Mouse (Mus musculus) embryonic facial prominence, embryonic 10.5 days (tissue): ENCODE results near the gene Gm266. TPM values are rescaled to one million over a fixed set of nuclear protein-coding genes. Genes with fewer than 3 reads are reported as not detected.

Experiments
- DNase-seq: peaks from one replicate; pipeline ENCODE4 v3.0.0-alpha.2; 2017; ENCODE audit warnings: low spot score
- H3K27ac ChIP-seq: fragments of 300-500 bp; sonication (generic); replicated peaks from 2 replicates; pipeline ENCODE4 v1.5.1; 2016; ENCODE audit warnings: mild to moderate bottlenecking
- H3K27me3 ChIP-seq: fragments of 300-500 bp; sonication (generic); replicated peaks from 2 replicates; pipeline ENCODE4 v1.6.1; 2016; ENCODE audit warnings: low read depth, mild to moderate bottlenecking; ENCODE audit not compliant: poor library complexity, severe bottlenecking
- H3K36me3 ChIP-seq: fragments of 300-500 bp; sonication (generic); replicated peaks from 2 replicates; pipeline ENCODE4 v1.6.1; 2016; ENCODE audit warnings: mild to moderate bottlenecking, moderate library complexity
- H3K4me1 ChIP-seq: fragments of 300-500 bp; sonication (generic); 2 replicates; pipeline ENCODE4 v1.6.1; 2016
- H3K4me3 ChIP-seq: fragments of 300-500 bp; sonication (generic); 2 replicates; pipeline ENCODE4 v1.5.1; 2016; ENCODE audit warnings: mild to moderate bottlenecking, moderate library complexity
- H3K9me3 ChIP-seq: fragments of 300-500 bp; sonication (generic); 2 replicates; pipeline ENCODE4 v1.6.1; 2016; ENCODE audit warnings: mild to moderate bottlenecking
- WGBS: fragments of 180-500 bp; shearing (Covaris S2); methylation state at CpG from one replicate; pipeline ENCODE4 v1.1.7; 2016; 5-methylcytosine and 5-hydroxymethylcytosine counted together
- polyA plus RNA-seq: library from polyadenylated mRNA; unstranded; fragments of >200 nt; fragmentation: Nextera tagmentation; extraction: Ambion mirVana; gene quantifications from 2 replicates; pipeline ENCODE4 v1.2.1, GENCODE M21; 2016

Gm266 gene
- polyA plus RNA-seq, 1 experiment from 2014 or later: 19.8 TPM

DNA sequence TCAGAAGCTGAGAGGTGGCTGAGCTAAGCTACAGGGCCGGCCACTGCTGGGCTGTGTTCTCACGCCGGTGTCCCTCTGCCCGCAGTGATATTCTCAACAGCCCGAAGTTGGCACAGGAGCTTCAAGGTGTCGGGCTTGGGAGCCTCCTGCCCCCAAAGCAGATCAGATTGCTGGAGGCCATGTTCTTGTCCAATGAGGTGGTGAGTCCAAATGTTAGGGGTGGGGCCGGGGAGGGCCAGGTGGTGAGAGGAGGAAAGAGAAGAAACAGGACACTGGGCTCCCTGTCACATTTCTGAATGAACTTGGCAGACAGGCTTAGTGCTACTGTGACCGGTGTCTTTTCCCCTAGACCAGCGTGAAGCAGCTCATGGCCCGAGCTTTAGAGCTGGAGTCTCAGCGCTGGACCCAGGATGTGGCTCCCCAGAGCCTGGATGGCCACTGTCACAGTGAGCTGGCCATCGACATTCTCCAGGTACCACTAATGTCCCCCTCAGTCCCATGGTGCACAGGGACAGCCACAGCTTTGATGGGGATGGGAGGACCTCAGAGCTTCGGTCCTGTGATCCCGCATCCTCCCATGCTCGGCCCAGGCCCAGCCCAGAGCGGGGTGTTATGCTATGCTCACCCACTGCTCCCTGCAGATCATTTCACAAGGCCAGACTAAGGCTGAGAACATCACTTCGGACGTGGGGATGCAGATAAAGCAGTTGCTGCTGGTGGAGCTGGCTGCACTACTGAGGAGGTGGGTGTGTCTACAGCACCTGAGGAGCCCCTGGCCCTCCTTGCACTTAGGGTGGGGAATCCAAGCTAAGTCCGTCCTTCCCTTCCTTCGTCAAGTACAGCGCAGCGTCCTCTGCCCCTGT is 37.5 kb downstream of the Gm266 start:
- Histone ChIP-seq H3K36me3 (no peaks in the 10 kb centered on the region), H3K9me3 (no peaks in the 10 kb centered on the region), H3K27ac (peak overlapping the region; percentile 15; the same call in 1 of the 2 replicates), H3K4me3 (peak overlapping the region; percentile 26), H3K27me3 (peaks cover 100% of the 10 kb centered on the region), H3K4me1 (peaks cover 76% of the 10 kb centered on the region)
- peak; percentile 49 for DNase-seq
- WGBS: 13% methylated on average over 22 of the region's 22 CpGs

DNA sequence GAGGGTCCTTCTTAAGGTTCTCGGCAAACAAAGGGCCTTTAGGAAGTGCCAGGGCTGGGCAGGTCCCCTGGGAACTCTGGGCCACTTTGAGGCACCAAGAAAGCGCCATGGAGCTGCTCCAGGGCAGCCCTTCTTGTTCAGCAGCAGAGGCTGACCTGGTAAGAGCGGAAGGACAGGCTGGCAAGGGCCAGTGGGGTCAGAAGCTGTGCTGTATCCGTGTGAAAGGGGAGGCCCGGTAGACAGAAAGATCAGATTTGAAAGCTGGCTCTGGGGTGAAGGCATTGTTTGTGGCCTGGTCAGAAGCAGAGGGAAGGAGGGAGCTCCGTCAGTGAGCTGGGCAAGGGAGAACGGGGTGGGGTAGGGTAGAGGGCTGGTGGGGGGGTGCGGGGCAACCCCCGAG is 38.3 kb downstream of the Gm266 start:
- H3K36me3 ChIP-seq: no peaks in the 10 kb centered on the region
- H3K4me3 ChIP-seq: peak overlapping the region; percentile 26
- H3K27ac ChIP-seq: peak overlapping the region; percentile 15; the same call in 1 of the 2 replicates
- no peaks in the 10 kb centered on the region for H3K9me3 ChIP-seq
- no peak for DNase-seq
- peaks cover 100% of the 10 kb centered on the region for H3K27me3 ChIP-seq
- 9% methylated on average over 9 of the region's 9 CpGs for WGBS
- H3K4me1 ChIP-seq: peaks cover 83% of the 10 kb centered on the region

DNA sequence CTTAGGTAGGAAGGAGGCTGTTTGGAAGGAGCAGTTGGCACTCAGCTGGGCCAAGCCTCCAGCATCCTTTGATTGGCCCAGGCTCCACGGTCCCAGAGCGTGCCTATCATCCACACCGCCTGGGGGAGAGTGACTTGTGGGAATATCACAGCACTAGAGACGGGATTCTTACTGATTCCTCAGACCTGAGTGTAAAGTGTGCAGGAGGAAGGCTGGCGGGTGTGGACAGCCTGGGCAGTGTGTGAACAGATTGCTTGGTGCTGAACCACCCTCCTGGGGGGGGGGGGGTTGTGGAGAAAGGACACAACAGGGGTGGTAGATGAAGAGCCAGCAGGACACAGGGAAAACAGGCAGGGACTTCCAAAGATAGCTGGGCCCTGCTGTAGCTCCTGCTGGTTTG is 38.9 kb downstream of the Gm266 start:
- Histone ChIP-seq H3K4me3 (no peak overlapping the region), H3K27ac (no peak overlapping the region), H3K36me3 (no peaks in the 10 kb centered on the region), H3K27me3 (peaks cover 100% of the 10 kb centered on the region), H3K9me3 (no peaks in the 10 kb centered on the region), H3K4me1 (peaks cover 89% of the 10 kb centered on the region)
- DNase-seq: peak; percentile 25
- WGBS: 22% methylated on average over 5 of the region's 5 CpGs

DNA sequence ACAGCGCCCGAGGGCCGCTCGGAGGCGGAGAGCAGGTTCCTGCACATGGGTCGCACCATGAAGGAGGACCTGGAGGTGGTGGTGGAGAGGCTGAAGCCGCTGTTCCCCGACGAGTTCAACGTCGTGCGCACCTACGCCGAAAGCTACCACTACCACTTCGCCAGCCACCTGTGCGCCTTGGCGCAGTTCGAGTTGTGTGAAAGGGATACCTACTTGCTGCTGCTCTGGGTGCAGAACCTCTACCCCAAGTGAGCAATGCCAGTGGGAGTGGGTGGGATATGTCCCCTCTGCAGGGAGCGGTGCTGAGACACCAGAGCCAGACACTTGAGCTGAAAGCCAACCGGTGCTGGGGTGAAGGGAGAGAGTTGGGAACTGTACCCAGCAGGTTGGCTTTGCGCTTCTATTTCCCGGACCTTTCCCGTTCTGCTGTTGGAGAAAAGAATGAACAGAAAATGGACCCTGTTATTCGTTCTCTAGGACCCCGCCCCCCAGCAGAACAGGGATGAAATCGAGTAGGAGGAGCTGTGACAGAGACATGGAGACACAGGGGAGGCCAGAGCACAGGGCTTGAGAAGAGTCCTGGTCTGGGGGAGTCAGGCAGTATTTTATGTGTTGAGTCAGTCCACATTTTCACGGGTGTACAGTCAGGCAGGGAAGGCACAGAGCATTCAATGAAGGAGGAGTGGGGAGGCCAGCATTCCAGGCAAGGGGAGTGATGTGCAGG is 39.6 kb downstream of the Gm266 start:
- 6% methylated on average over 27 of the region's 27 CpGs for WGBS
- peaks cover 91% of the 10 kb centered on the region for H3K4me1 ChIP-seq
- peak; percentile 55 for DNase-seq
- H3K36me3 ChIP-seq: no peaks in the 10 kb centered on the region
- peaks cover 100% of the 10 kb centered on the region for H3K27me3 ChIP-seq
- no peaks in the 10 kb centered on the region for H3K9me3 ChIP-seq
- peak overlapping the region; percentile 47 for H3K4me3 ChIP-seq
- H3K27ac ChIP-seq: 0 out of 2 replicates have a peak overlapping the region, but pooled peaks have one; percentile 2

DNA sequence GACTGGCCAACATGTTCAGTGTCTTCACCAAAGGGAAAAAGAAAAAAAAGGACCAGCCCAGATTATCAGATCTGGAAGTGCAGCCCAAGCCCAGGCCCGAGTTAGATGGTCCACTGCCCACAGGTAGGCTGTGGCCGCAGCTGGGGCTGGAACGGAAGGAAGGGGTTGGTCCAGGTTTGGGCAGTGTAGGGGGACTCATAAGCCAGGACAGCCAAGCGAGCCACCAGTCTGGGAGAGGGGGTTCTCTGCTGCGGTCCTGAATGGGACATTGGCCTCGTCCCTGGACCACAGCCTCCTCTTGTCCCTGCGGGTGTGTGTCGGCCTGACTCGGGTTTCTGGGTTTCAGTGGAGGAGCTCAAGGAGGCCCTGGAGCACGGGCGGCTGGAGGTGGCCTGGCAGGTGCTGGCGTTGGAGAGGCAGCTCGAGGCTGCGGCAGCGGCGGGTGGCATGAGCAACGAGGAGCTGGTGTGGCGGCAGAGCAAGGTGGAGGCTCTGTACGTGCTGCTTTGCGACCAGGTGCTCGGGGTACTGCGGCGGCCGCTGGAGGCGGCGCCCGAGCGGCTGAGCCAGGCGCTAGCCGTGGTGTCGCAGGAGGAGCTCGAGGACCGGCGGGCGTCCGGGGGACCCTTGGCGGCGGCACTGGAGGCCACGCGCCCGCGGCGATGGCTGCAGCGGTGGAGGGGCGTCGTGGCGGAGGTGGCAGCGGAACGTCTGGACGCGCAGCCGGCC is 40.3 kb downstream of the Gm266 start:
- 2% methylated on average over 52 of the region's 52 CpGs for WGBS
- Histone ChIP-seq H3K4me3 (peak overlapping the region; percentile 47), H3K27me3 (peaks cover 100% of the 10 kb centered on the region), H3K9me3 (no peaks in the 10 kb centered on the region), H3K4me1 (peaks cover 84% of the 10 kb centered on the region), H3K36me3 (no peaks in the 10 kb centered on the region), H3K27ac (0 out of 2 replicates have a peak overlapping the region, but pooled peaks have one; percentile 2)
- DNase-seq: no peak

DNA sequence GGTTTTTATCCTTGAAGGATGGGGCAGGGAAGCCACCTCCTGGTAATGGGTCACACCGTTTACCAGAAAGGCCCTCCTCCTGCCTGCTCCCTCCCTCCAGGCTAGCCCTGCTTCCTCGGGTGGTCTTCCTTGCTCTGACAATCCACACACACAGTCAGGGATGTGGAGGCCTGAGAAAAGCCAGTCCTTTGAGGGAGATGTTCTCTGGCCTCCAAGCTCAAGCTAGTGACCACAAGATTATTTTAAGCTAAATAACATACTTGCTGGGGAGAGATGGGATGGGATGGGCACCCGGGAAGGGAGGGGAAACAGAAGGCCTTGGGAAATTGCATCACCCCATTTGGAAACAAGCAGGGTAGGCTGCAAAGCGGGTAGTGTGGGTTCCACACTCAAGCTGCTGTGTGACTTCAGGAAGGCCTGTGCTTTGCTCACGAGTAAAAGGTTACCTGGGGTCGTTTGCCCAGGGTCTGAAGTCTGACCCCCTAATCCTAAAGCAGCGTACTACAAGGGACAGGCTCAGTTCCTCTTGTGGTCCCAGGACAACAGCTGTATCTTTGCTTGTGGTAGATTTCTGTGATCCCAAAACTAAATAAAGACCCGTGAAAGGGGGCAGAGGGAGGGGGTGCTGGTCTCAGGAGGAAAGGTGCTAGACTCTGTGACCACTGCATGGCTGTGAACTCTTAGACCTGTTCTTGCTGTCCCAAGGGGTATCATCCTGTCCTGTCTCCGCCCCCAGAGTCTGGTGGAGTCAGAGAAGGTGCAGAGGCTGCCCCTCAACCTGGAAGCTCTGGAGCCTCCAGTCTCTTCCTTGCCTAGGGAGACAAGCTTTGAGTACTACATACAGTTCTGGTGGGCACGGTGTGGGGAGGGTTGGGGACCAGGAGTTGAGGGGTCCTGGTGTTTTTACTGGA is 41.4 kb downstream of the Gm266 start:
- H3K4me1 ChIP-seq: peaks cover 72% of the 10 kb centered on the region
- peaks cover 96% of the 10 kb centered on the region for H3K27me3 ChIP-seq
- H3K27ac ChIP-seq: no peak overlapping the region
- no peaks in the 10 kb centered on the region for H3K36me3 ChIP-seq
- no peak overlapping the region for H3K4me3 ChIP-seq
- H3K9me3 ChIP-seq: 0 out of 2 replicates have a peak, but pooled peaks cover 2% of the 10 kb centered on the region
- no peak for DNase-seq
- 18% methylated on average over 10 of the region's 10 CpGs for WGBS

DNA sequence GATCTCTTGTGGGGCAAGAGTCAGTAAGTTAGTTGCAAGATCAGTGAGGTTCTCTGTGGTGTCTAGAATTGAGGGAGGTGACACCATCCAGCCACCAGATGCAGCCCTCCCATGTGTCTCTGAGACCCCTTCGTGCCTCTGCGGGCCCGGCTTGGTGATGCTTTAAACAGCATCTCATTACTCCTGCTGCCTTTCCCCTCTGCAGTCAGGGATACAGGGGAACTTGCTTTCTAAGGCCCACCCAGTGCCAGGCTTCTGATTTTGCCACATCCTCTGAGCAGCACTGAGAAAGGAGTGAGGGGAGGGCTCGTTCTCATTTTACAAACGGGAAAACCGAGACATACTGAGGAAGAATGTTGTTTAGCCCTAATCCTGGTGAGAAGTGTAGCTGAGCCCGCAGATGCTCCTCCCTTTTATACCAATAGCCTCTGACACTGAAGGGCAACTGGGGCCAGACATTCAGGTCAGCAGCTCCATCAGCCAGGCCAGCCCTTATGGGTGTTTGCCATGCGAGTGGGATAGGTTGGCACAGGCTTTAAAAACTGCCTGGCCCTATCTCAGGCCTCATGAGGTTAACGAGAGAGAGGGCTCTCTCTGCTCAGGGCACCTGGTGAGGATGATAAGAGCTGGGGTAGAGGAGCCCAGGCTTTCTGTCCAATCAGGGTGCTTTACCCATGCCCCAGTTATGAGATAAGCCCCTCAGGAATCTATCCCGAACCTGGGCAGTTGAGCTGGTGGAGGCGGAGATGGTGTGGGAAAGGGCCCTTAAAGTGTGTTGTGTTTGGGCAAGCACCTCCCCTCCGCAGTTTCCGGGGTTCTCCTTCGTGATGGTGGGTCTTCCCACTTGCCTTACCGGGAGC is 42.4 kb downstream of the Gm266 start:
- H3K36me3 ChIP-seq: no peaks in the 10 kb centered on the region
- peaks cover 63% of the 10 kb centered on the region for H3K4me1 ChIP-seq
- 7% methylated on average over 15 of the region's 15 CpGs for WGBS
- peaks cover 93% of the 10 kb centered on the region for H3K27me3 ChIP-seq
- H3K9me3 ChIP-seq: 0 out of 2 replicates have a peak, but pooled peaks cover 2% of the 10 kb centered on the region
- no peak for DNase-seq
- peak overlapping the region; percentile 14; the same call in 1 of the 2 replicates for H3K27ac ChIP-seq
- peak overlapping the region; percentile 61 for H3K4me3 ChIP-seq

DNA sequence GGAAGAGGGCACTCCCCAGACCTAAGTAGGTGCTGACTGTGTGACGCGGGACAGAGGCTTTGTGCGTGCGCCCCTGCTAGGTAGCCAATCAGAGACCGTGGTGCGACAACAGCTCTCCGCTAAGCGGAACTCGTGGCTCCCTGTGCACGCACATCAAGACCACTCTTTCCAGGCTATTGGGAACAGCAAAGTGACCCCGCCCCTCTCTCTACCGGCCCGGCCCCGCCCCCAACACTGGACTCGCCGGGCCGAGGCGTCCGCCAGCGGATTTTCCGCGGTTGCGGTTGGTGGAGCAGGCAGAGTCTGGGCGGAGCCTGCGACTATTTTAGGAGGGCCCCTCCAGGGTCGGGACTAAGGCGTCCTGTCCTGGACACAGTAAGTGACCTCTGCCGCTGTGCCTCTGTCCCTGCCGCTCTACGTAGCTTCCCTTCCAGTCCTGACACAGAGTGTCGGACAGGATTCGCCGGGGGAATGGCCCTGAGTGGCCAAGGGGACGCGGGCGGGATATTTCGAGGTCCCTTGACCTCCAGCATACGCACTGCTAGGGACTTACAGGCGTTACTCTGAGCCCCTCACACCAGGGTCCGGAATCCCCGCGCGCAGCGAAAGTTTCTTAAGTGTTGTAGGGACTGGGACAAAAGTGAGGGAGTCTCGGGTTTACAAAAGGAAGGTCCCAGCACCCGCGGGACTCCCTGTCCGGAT is 43.2 kb downstream of the Gm266 start, which contains the start of gene Tnfaip2:
Gene Tnfaip2, plus strand, starts transcription at position 161 of the 702 bp plus-strand sequence.
- Histone ChIP-seq H3K4me3 (peak within 1 kb of the TSS; percentile 61), H3K9me3 (0 out of 2 replicates have a peak, but pooled peaks cover 2% of the 10 kb centered on the region), H3K4me1 (peaks cover 59% of the 10 kb centered on the region), H3K27me3 (peaks cover 93% of the 10 kb centered on the region), H3K27ac (peak within 1 kb of the TSS; percentile 54; the same call in 1 of the 2 replicates), H3K36me3 (no peaks in the 10 kb centered on the region)
- peak; percentile 88 for DNase-seq
- under 1% methylated on average over 48 of the region's 48 CpGs for WGBS

DNA sequence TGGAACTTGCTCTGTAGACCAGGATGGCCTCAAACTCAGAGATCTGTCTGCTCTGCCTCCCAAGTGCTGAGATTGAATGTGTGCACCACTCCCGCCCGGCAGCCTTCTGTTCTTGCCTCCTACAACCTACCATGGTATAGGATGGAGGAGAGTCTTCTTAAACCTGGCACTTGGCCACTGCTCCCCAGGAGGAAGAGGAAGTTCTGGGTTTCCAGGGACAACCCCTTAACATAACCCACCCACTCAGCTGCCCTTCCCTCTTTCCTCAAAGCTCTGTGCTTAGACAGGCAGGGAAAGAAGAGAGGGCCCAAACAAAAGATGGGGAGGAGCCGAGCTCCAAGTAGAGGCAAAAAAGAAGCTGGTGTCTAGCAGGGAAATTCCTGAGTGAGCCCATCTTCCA is 44.1 kb downstream of the Gm266 start:
- Histone ChIP-seq H3K36me3 (no peaks in the 10 kb centered on the region), H3K27me3 (peaks cover 93% of the 10 kb centered on the region), H3K27ac (no peak overlapping the region), H3K4me1 (peaks cover 56% of the 10 kb centered on the region), H3K9me3 (0 out of 2 replicates have a peak, but pooled peaks cover 2% of the 10 kb centered on the region), H3K4me3 (peak overlapping the region; percentile 61)
- WGBS: 67% methylated on average over 3 of the region's 3 CpGs
- no peak for DNase-seq

DNA sequence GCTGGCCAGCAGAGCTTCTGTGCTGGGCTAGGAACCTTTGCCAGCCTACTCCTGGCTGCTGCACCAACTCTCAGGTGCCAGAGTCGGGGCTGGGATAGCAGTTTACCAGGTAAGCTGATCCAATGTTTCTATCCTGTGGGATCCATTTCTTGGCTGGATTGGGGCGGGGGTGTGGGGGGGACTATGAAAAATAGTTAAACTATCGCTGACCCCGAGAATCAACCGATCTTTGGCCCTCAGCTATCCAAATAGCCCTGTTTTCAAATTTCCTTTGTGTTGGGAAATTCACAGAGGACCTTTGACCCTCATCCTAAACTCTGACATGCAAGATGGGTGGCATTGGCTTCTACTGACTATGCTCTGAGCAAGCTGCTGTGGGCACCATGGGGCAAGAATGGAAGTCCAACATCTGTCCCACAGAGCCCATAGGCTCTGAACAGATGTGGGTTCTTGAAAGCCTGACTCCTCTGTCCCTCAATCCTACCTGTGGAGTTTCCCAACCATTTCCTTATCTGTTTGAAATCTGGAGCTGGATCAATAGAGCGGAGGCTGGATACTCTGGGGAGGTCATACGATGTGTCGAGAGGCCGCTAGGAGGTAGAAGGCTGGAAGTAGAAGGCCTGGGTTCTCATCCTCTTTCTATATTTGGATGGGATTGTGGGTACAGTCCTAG is 44.8 kb downstream of the Gm266 start:
- H3K4me1 ChIP-seq: peaks cover 51% of the 10 kb centered on the region
- DNase-seq: no peak
- no peaks in the 10 kb centered on the region for H3K36me3 ChIP-seq
- 0 out of 2 replicates have a peak, but pooled peaks cover 2% of the 10 kb centered on the region for H3K9me3 ChIP-seq
- H3K27ac ChIP-seq: no peak overlapping the region
- H3K4me3 ChIP-seq: no peak overlapping the region
- 90% methylated on average over 9 of the region's 9 CpGs for WGBS
- peaks cover 92% of the 10 kb centered on the region for H3K27me3 ChIP-seq
